Mouse (Mus musculus): ENCODE measurements around the gene Hecw2.

Hecw2 gene

DNA sequence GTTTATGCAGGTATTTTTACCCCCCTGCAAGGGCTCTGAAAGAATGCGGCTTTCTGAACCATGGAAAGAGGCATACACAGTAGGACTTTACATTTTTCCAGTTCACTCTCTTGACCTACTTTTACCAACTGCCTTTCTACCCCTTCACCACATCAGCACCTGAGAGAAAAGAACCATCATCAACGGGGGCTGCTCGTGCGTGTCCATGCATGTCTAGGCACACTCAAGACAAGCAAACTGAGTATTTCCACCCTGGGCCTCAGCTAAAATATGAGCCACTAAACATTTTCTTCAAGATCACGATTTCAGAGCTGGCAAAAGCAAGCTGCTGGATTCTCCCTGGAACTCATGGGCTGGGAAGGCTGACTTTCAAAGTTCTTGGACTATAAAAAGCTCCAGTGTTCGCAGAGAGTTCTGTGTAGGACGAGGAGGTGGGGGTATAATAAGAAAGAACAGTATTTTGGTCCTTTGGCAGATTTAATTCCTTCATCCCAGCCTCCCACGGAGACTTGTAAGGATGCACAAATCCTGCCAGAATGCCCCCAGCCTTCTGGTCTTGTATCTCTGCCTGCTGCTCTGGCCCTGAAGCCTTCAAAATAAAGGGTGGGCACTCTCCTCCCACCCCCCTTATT lies 76.5 kb downstream of the Hecw2 start:
- CTCF ChIA-PET = no interaction called here

DNA sequence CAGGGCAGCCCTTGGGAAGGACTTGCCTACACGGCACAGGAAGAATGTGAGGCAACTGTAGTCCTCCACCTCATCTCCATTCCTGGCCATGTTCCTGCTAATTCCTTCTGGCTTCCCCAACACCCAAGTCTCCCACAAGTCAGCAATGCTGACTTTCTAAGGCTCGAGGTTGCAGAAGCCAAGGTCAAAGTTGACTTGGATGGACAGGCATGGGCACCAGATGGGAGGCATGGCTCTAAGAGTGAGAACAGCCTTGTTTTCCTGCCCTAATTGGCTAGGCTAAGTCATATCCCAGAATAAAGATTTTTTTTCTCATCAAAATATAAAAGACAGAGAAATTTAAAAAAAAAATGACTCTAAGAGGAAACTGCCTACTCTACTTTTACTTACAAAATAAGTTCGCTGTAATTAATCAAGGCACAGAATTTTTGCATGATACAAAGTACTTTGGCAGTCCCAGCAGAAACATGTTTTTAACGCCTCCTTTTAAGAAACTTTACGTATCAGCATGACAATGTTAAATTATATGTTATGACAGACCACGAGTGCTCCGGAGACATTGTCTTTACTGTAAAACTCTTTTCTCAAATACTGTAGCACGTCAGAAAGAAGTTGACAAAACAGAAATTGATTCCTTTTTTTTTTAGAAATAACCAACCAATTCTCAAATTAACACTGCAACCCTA lies 83.9 kb downstream of the Hecw2 start:
- CTCF ChIA-PET = no interaction called here

DNA sequence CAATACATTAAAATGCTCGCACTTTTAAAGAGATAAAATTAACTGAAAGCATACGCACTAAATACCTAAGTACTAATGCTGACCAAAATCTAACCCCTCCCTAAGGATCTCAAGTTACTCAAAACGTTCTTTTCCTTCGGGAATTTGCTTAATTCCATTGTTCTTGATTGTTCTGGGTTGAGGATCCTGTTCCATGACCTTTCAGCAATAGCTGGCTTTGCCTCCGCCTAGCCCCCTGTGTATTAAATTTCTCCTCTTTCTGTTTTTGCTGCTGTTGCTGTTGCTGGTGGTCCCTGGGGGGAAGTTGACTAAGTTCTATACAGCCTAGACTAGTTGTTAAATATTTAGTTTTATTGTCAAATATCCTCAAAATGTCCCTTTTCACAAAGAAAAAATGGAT lies 85.7 kb downstream of the Hecw2 start:
- CTCF ChIA-PET = no interaction called here

DNA sequence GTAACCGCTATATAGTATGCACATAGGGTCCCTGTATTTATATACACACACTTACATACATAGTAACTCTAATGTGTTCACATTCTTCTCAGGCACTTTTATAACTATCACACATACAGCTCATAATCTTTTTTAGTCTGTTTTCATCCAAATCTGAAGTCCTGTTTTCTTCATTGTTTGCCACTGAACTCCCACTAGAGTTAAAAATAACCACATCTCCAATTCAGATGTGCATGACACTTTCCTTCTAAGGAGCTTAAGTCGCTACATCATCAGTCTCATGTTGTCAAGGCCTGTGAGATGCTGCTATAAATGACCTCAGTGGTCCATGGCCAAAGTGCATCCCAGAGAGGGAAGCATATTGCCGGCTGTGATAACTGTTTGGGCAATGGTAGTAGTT lies 88.2 kb downstream of the Hecw2 start:
- CTCF ChIA-PET = no interaction called here

DNA sequence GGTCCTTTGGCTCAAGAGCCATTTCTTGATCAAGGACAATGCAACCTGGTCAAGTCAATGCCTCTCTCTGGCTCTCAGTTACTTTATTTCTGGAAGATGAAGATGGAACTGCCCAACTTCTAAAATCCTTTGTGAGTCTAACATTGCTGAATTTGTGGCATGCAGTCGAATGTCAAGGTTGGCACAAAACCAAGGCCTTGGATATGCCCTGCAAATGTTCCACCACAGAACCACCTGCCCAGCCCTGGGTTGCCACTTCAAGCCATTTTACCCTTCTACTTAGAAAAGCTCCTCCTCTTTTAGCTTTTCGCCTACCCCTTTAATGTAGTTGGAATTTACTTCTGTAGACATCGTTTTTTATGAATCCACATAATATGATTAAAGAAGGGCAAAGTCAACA lies 115.3 kb downstream of the Hecw2 start:
- CTCF ChIA-PET = no interaction called here

DNA sequence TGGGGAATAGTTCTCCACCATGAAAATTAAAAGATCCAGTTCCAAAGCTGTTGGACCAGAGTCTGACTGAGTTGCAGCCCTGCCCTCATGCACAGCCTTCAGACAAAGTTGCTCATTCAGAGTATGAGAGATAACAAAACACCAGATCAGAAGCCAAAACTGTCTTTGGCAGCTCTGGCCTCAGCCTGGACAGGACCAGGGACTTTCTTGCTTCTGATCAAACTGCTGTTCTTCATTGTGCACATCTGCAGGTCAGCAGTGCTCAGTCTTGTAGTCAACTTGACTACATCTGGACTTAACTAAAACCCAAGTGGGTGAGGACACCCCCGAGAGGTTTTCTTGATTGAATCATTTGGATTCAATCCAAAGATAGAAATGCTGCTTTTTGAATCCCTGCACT lies 120.5 kb downstream of the Hecw2 start:
- CTCF ChIA-PET = no interaction called here

DNA sequence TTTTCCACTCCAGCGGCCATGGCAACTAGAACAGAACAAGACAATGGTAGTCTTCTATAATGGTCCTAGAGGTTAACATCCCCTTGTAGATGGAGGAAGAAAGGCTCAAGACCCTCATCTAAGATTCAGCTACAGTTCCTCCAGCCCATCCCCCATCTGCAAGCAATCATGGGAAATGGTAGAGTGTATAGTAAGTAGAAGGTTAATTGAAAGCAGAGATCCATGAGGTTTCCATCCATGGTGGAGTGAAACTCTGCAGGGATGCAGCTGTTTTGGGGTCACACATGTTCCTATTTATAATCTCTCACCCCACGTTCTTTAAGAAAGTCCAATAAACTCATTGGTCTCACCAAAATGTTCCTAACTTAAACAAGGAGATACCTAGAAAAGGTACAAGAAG lies 124.8 kb downstream of the Hecw2 start:
- CTCF ChIA-PET = no interaction called here

DNA sequence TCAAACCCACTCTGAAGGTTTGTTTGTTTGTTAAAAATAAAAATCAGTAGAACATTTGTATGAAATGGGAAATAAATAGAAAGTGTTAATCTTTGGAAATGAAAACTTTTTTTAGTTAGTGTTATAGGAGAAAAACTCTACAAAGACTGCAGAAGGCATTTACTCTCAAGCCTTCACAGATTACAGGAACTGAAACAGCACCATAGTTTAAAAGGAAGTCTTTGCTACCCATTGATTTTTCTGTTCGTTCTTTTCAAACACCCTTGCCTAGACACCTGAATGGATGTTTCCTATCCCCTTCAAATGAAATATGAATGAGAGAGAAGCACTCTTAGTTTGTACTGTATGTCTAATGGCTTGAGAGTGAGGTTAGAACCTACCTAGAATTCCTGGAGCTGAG lies 126.7 kb downstream of the Hecw2 start:
- CTCF ChIA-PET = no interaction called here

DNA sequence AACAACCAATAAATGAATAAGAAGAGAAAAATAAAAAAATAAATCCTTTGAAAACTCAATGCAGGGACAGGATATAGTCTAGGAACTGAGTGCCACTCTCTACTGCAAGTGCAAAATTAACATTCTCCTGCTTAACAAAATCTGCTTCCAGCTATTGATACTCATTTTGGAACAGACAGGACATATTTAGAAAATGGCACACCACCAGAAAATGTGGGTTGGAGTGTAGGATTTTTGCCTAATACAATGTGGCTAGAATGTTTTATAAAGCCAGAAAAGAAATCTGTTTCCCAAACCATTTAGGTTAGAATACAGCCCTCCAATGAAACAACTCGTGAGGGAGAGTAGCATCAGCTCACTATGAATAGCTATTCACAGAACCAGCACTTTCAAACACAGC lies 129.5 kb downstream of the Hecw2 start:
- CTCF ChIA-PET = no interaction called here

DNA sequence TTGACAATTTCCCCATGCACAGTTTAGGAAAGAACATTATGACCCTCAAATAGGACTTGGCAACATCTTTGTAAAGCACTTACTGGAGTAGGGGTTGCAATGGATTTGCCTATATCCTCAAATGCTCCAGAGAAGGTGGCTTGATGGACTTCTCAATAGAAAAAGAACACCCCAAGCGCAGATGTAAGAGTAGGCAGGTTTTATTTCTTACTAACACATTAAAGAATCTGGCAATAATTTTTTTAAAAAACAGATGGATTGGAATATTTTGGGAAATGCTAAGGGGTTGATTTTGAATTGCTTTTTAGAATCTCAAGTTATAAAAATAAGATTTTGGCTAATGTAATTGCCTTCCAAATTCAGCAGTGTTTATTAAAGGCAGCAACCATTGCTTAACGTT lies 133.9 kb downstream of the Hecw2 start:
- CTCF ChIA-PET = no interaction called here

DNA sequence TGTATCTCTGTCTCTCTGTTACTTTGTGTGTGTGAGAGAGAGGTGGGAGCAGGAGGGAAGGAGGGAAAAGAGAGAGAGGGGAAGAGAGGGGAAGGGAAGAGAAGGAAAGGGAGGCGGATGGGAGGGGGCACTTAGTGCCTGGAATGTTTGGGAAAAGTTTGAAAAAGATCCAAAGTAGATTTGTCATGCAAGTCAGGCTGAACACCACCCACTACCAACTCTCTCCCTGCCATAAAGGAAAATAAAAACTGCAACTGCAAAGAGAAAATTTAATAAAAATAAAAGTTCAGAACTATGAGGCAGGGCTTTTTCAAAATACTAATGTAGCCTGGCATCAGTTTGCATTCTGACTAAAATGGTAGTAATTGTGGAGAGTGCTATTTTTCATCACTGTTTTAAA lies 135.2 kb downstream of the Hecw2 start:
- CTCF ChIA-PET = no interaction called here

DNA sequence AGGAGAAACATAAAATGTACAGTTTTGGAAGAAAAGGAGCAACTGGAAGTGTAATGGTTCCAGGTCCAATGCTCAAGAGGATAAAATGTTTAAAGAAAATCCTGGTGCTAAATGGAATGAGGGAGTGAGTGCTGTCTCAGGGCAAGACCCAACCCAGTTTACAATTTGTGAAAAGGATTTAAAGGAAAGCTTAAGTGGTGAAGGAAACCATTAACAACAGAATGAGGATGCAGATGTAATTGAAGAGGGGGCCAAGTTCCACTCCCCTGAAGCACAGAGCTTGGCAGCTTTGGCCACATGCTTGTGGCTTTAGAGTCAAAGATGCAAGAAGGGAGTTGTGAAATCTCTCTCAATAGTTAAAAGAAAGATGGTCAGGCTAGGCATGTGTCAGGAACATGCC lies 142.2 kb downstream of the Hecw2 start:
- CTCF ChIA-PET = no interaction called here

DNA sequence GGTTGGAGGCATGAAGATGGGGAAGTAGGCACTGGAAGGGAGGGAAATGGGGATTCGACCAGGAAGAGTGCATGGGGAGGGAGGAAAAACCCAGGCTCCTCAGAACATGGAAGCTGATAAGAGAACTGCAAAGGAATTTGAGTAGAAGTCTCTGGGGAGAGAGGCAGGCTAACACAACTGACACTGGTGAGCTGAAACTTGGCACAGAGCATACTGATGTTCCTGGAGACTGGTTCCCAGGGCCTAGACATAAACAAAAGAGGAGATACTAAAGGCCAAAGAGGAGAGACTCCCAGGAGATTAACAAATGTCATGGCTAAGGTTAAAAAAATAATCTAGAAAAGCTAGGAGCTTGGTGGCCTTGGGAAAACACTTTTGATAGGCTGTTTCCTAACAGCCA lies 148.0 kb downstream of the Hecw2 start:
- CTCF ChIA-PET = no interaction called here

DNA sequence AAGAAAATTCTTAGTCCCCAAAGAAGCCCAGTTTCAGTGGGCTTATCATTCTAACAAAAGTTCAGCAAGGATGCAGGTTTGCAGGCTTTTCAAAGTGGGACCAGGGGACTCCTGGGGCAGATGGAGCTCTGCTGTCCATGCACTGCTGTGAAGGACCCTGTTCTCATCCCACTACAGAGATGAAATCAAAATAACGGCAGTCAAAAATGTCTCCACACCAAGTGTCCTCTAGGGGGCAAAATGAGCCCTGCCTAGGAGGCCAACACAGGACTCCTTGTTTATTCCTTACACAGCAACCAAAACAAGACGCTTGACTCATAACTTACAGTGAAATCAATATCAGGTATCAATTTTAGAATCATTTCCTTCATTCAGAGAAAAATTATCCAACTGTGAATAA lies 155.9 kb downstream of the Hecw2 start:
- CTCF ChIA-PET = no interaction called here

DNA sequence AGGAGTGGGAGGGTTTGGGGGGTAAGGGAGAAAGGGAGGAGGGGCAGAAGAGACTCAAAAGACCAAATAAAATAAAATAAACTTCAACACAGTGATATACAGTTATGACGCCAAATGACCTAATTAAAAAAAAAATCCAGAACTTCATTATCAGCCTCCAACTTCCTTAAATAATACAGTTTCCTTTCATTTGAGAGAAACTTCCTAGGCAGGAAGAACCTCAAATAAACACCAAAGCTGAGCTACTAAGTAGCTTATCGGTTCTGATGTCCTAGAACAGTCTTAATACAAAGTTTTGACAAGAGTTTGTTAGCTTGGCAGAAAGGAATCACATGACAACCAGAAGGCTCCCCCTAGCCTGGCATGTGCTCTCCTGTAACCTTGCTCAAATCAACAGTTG lies 177.3 kb downstream of the Hecw2 start:
- CTCF ChIA-PET = no interaction called here

DNA sequence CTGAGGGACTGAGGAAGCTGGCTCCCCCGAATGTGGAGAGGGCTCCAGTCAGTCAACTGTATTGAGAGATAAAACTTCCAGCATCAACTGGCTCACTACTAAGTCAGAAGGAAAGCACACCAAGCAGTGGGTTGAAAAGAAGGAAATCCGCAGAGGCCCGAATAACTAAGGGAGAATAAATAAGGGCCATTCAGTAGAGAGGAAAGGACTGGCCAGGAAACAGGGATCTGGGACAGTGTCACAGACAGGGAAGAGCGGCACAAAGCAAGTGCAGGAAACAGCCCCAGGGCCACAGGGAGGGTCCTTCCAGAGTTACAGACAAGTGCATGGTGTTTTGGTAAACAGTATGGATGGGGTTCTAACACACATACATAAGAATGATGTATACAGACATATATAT lies 179.2 kb downstream of the Hecw2 start:
- CTCF ChIA-PET = no interaction called here

DNA sequence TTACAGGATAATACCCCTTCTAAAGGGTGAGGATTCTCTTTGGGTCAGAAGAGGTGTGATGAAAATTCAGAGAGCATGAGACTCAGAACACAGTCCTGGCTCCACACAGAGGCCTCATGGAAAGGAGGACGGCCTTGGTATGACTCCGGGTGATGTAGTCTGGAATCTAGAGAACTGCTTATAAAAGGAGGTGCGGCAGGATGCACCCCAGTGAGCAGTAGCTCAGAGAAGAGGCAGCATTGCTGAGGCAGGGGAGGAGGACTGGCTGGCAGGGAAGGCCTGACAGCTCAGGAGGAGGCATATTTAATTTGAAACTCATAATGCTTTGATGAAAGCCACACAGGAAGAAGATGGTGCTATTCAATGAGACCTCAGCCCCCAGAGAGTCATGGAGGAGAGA lies 182.6 kb downstream of the Hecw2 start:
- CTCF ChIA-PET = no interaction called here

DNA sequence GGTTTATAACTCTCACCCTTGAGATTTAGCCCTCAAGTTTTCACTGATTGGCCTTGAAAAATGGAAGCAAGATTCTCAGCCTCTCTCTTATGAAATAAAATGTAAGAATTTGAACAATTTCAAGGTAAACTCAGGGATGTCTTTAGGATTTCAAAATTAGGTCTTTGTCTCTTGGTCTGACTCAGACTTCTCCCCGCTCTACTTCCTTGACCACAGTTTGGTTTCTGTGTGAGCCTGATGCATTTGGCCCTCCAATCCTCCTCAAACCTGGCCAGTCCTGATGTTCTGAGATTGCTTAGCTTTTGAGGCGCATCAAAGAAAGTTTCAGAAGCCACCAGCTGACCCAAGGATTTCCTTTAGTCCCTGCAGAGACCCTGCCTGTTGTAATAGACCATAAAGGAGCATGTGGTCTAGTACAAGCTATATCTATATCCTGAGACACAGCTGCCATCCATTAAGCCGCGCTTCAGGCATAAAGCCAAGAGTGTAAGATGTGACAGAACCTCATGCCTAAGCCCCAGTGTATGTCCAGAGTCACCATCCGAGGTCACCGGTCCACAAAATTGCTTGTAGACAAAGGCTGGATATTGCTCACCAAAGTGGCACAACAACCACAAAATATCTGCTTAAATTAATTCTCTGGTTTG lies 185.4 kb downstream of the Hecw2 start:
- CTCF ChIA-PET = no interaction called here

DNA sequence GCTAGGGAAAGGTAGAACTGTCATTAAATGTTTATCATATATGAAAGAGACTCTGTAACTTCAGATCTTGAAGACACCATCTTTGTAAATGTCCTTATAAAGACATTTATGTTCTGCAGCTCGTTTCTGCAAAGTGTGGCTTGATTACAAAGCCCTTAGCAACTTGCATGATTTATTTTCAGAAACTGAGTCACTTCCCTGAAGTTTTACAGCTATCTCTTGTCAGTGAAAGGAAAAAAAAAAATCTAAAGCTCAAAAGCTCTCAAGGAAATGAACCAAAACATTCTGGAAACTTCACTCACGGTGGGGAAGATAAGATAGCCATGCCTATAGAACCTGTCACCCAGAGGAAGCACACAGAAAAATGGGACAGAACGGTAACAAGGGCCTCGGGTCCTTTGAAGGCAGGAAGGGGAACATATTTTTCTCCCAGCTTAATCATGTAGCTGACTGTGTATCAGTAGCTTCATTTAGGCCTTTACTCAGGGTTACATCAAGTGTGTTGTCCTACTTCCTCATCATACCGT lies 189.0 kb downstream of the Hecw2 start:
- CTCF ChIA-PET = no interaction called here

DNA sequence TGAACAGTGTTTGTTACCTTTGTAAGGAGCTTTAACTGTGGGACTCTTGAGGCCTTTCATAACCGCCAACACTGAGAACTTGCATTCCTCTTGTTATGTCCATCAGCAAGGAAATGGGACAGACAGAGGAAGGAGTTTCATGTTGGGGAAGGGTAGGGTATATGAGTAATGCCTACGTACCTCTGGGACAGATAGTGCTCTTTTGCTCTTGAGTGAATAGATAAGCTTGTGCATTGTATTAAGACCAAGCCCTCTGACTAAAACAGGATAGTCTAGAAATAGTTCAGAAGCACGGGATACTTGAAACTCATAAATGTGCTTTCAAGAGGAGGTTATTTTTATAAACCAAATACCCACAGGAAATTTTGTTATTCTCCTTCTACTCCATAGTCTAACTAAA lies 191.7 kb downstream of the Hecw2 start:
- CTCF ChIA-PET = no interaction called here

DNA sequence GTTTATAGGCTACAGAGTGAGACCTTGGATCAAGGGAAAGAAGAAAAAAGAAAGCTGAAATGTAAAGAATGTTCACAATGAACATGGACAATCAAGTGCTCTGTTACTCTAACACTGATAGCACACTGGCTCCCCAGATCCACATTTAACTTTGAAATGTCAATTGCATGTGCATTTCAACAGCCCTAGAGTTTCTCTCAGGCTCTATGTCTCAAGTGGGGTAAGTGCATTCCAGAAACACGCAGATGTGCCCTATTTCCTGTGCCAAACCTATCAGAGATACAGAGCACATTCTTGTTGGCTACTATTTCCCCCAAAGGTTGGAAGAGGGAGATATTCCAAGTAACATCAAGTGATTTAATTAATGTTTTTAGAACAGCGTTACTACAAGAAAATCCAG lies 192.9 kb downstream of the Hecw2 start:
- CTCF ChIA-PET = no interaction called here

DNA sequence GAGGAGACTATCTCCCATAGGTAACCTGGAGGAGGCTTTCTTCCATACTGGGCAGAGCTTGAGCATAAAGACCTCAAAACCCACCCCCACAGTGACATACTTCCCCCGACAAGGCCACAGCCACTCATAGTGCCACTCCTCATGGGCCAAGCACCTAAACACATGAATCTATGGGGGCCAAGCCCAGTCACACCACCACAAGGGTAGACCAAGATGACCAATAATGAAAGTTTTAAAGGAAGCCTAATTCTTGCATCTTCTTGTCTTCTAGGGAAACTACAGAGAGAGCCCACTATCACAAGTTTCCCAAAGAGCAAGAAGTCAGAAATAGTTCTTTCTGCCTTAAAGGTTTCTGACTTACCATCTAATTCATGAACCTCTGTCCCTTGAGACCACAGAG lies 197.7 kb downstream of the Hecw2 start:
- CTCF ChIA-PET = no interaction called here

DNA sequence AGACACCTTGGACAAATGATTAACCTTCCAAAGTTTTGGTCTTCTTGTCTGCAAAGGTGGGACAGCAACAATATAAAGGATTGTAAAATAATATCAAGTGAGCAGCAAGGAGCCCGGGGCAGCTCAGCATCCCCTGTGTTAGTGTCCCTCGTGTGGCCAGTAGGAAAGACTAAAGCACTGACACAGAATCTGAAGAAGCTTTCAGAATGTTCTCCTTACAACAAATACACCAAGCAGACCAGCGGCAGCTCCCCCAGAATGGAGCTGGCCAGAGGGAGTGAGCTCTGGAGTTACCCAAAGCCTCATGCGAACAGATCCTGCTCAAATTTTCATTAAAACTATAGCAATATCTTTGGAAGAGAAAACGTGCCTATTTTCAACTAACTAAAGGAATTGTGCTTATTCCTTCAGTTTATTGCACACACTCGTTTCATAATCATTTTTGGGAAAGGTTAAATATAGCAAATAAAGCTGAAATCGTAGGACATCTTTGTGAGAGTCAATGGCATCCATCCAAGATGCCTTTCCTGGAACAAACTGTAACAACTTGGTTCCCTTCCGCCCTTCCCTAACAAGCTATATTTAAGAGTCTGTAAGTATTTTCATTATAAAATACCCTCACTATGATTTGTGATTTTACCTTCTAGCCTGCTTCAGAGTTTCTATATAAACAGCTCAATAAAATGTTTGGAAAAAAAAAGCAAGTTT lies 208.6 kb downstream of the Hecw2 start:
- CTCF ChIA-PET = no interaction called here

All from spleen, embryonic (tissue).